Mouse (Mus musculus) left cerebral cortex, adult 11 months (tissue): Measurements from ENCODE around the gene Col1a1.
"Not testable (repeated sequence)": the region's sequence is repeated elsewhere in the genome, so short reads cannot be mapped to it uniquely, and the experiment has no call there.

ENCODE experiments used
- DNase-seq: peaks from one replicate; pipeline ENCODE4 v3.0.0; 2022; ENCODE audit warnings: low spot score

Col1a1 gene

DNA sequence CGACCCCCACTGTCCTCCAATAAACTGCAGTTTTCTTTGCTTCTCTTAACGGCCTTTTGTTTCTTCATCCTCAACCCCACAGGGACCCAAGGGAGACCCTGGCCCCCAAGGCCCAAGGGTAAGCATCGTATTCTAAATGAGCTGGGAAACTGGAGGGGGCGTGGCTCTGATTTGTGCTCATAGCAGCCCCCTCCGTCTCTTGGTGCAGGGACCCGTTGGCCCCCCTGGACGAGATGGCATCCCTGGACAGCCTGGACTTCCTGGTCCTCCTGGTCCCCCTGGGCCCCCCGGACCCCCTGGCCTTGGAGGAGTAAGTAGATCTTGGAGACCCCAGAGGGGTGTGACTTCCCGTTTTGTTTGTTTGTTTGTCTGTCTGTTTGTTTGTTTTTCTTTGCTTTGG lies 2.3 kb downstream of the Col1a1 start:
- DNase-seq = no peak

DNA sequence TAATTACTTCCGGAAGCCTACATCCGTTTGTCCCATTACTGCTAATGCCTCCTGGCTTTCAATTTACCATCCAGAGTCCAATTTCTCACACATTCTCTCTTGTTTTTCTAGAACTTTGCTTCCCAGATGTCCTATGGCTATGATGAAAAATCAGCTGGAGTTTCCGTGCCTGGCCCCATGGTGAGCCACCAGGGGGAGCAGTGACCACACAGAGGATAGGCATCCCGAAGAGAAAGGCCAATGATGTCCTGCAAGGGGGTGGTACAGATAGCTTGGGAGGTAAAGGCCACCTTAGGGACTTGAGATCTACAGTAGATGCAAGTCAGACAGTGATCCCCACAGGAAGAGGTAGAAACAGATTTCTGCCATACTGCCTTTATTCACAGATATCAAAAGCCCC lies 3.3 kb downstream of the Col1a1 start:
- DNase-seq = no peak

DNA sequence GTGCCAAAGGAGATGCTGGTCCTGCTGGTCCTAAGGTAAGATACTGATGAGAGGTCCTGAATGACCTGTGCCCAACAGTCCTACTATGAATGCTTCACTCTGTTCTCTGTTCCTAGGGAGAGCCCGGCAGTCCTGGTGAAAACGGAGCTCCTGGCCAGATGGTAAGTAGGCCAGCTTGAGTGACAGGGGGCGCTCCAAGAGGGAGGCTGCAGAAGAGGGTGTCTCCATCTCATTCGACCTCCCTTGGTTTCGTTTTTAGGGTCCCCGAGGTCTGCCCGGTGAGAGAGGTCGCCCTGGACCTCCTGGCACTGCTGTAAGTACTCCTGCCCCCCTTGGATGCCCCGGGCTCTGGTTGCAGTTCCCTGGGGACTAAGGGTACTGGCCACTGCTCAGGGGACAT lies 5.1 kb downstream of the Col1a1 start:
- no peak for DNase-seq

DNA sequence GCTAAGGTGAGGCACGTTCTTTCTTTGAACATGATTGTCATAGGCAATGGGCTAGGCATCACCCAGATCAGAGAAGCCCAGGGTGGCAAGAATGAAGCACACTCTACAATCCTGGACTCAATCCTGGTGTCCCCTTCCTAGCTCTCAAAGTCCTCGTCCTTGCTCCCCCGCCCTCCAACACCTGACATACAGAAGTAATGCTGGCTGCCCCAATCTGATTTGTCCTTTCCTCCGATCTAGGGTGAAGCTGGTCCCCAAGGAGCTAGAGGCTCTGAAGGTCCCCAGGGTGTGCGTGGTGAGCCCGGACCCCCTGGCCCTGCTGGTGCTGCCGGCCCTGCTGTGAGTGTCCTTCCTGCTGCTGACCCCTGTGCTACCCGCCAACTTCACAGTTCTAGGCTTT lies 5.8 kb downstream of the Col1a1 start:
- DNase-seq = no peak

DNA sequence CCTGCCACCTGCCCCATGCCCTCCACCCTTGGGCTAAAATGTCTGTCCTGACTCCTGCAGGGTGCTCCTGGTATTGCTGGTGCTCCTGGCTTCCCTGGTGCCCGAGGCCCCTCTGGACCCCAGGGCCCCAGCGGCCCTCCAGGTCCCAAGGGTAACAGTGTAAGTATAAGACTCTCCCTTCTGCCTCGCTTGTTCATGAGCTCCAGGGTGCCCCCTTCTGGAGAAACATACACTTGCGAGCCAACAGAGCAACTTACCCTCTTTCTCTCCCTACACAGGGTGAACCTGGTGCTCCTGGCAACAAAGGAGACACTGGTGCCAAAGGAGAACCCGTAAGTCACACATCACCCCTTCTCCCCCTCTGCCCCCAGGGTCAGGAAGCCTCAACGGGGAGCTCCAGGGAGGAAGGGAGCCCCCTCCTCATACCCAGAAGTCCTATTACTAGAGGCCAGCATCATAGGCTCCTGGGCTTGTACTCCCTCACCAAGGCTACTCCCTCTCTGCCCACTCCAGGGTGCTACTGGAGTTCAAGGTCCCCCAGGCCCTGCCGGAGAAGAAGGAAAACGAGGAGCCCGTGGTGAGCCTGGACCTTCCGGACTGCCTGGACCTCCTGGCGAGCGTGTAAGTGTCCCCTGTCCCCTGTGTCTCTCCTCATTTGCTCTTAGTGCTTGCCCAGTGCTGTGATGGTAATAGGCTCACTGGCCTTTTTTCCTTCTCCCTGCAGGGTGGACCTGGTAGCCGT lies 6.4 kb downstream of the Col1a1 start:
- no peak for DNase-seq

DNA sequence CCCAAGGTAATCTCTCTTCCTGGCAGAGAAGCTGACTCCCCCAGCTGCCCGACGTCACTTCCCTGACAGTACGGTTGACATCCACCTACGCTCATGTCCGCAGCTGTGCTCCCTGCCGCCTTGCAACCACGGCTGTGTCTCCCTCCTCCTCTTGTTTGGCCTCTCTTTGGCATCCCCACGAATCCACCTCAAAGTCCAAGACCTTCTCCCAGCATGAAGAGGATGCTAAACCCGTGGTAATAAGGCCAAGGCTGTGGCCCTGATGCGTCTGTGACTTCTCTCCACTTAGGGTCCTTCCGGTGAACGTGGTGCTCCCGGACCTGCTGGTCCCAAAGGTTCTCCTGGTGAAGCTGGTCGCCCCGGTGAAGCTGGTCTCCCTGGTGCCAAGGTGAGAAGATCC lies 7.0 kb downstream of the Col1a1 start:
- no peak for DNase-seq

DNA sequence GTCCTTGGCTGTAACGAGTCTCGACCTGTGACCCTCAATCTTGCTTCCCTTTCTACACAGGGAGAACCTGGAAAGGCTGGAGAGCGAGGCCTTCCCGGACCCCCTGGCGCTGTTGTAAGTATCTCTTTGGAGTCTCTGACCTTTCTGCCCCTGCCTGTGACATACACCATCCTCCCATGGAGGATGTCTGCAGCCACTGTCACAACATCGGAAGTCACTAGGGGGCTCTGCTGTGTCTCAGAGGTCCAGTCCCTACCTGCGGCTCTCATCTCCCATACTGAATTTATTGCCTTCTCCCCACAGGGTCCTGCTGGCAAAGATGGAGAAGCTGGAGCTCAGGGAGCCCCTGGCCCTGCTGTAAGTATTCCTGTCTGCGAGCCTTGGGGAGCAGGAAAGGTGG lies 8.3 kb downstream of the Col1a1 start:
- no peak for DNase-seq

DNA sequence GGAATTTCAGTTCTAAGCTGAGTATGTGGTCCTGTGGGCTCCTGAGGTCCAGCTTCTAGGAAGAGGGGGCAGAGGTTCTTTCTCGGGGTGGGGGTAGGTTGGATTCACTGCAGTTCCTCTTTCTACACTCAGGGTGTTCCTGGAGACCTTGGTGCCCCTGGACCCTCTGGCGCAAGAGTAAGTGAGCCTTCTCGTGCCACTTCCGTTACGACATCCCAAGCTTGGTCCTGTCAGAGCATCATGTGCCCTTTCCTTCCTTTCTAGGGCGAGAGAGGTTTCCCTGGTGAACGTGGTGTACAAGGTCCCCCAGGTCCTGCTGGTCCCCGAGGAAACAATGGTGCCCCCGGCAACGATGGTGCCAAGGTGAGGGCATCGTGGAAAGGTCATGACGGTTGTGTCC lies 9.2 kb downstream of the Col1a1 start:
- DNase-seq = no peak

DNA sequence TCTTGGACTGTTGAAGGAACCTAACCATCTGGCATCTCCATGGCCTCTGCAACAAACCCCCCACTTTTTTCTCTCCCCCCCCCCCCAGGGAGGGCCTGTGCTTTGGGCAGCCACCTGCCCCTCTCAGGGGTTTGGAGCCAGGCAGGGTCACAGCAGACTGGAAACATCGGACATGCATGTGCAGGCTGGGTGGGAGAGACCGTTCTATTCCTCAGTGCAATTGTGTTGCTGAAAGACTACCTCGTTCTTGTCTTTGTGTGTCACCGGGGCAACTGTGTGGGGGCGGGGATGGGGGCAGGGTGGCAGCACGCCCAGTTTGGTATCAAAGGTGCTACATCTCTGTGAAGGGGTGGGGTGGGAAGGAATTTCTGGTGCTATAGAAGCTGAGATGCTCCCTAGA lies 16.1 kb downstream of the Col1a1 start:
- no peak for DNase-seq

DNA sequence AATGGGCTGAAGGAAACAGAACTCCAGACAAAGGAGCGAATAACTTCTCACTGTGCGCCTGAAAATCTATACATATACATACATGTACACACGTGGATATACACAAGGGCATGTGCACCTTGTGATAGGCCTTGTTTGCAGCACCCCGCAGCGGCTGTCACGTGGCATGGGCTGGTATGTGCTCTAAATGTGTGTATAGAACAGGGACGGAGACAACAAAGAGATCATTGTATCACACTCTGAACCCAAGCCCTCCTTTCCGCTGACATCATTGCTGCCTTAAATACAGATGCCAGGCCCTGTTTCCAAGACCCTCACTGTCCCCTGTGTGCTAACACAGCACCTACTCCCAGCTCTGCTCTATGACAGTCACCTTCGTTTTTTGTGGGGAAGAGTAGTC lies 19.1 kb downstream of the Col1a1 start:
- DNase-seq = no peak

DNA sequence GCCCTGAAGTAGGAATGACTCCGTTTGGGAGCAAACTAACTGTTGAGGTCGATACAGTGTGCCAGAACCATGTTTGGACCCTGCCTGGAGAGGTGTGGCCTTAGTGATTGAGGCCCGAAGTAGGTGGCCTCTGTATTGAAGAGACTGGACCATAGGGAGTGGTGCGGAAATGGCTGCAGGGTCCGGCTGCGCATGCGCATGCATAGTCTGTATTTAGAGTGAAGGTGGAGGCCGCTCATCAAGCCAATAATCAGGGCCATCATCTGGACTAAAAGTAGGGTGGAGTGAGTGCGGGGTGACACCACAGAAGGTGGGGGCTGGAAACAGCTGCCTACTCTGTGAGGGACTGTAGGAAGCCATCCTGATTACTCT lies 21.7 kb downstream of the Col1a1 start:
- no peak for DNase-seq

DNA sequence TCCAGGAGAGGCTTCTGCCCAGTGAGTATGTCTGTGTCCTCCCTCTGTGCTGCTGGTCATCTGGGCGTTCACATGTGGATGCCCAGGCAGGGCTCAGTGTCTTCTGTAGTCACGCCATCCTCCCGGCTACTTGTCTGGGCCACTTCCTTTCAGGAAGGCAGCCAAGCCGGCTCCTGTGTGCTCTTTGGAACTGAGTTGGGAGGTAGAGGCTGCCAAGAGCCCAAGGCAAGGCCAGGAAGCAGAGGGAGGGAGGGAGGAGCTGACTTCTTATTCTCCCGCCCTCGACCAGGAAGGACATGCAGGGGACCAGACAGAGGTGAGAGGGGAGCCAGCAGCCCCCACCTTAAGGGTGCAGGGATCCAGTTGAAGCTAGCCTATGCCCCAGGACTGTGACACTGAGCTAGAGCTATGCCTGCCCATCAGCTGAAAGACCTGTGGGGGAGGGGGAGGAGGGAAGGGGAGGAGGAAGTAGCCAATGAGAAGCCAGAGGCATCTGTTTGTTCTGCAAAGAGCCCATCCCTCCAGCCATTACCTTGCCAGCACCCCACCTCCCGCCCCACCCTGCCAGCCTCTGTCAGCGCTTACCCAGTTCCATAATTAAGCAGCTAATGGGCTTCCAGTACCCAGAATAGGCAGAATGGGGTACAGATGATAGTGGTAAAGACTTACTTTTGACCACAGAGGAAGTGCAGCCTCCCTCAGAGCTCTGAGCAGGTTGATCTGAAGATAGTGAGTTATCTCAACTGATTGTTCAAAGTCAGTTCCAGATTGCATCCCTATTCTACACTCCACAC lies 22.2 kb downstream of the Col1a1 start:
- DNase-seq = no peak

DNA sequence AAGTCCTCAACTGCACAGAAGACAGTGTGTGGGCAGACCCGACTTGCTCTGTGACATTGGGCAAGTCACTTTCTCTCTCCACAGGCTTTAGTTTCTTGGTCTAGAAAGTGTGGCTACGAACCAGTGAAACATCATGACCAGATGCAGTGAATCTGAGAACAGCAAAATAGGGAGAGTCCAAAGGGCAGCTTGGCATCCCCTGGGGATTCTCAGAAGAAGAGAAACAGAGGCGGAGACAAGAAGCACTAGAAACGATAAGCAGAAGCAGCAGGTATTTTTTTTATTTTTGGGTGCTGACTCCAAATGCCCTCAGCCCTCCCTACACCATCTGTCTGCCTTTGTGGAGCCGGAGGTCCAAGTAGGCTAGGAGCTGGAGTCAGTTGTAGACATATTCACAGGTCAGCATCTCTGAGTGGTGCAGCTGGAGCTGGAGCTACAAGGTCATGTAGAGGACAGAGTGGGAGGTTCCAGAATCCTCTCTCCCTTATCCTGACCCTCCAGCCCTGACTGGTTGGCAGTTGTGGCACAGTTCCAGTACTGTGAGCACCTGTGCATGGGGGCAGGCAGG lies 26.6 kb downstream of the Col1a1 start:
- DNase-seq = no peak

DNA sequence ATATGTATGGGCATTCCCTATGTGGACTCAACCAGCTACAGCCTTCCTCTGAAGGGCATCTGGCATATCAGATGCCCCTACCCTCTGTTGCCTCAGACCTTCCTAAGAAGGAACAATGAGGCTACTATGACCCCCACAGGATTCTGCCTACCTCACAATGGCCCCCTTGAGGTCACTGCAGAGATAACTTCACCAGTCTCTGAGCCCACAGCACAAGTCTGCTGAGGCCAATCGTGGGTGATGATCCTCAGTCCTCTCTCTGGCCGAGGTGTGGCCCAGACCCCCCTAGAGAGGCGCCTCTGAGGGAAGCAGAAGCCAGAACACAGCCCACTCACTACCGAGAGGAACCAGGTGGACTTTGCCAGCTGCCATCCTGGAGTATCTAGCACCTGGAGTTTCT lies 31.4 kb downstream of the Col1a1 start, which contains the start of gene Hils1:
TSS of gene Hils1 (plus strand) at position 175 of the 400 bp plus-strand sequence.
- no peak for DNase-seq

DNA sequence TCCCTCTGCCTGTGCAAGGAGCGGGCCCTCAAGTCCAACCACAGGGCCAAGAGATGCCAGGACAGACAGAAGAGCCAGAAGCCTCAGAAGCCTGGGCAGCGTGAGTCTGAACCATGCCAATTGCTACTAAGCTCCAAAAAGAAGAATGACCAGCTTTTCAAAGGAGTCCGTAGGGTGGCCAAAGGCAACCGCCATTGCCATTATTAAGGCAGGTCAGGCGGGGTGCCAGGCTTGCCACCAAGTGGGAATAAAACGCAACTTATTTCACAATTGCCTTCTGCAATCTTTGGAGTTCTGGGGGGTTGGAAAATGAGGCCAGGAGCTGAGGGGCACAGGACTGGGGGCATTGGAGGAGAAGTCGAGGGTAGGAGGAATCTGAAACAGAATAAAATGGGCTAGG lies 32.2 kb downstream of the Col1a1 start:
- no peak for DNase-seq

DNA sequence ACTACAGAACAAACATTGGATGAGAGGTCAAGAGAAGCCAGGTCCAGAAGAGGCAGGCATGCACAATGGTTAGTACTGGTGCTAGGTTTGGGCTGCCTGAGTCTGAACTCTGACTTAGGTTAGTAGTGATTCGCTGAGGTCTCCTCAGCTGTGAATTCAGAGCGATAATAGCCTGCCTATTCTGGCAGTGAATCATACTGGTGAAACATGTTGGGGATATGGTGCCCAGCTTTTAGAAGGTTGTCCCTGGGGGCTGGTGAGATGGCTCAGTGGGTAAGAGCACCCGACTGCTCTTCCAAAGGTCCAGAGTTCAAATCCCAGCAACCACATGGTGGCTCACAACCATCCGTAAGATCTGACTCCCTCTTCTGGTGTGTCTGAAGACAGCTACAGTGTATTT lies 33.7 kb downstream of the Col1a1 start:
- DNase-seq = not testable (repeated sequence)

DNA sequence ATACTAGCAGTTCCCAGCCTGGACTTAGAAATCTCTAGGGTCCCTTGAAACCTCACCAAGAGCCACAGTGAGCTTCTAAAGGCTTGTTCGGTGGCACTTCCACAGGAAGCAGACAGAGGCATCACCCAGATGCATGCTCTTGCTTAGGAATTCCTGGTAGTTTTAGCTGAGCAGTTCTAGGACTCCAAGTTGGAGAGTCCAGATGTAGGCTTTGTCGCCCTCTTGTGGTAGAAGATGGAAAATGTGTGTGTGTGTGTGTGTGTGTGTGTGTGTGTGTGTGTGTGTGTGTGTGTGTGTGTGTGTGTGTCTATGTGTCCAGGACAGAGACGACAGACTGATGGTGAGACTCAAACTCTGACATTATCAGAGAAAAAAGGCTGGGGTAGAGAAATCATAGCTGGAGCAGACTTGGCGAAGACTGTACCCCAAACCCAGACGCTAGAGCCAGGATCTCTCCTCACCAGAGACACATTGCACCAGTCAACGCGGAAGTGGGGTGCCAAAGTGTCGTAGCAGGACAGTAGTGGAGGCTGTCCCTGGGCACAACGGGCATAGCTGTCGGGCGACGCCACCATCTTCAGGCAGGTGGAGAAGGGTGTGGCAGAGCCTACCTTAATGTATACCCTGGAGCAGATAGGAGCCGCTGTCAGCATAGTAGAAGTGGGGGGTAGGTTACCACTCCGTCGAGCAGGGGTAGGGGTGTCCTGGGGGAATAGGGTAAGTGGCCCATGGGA lies 34.4 kb downstream of the Col1a1 start:
- DNase-seq = no peak

DNA sequence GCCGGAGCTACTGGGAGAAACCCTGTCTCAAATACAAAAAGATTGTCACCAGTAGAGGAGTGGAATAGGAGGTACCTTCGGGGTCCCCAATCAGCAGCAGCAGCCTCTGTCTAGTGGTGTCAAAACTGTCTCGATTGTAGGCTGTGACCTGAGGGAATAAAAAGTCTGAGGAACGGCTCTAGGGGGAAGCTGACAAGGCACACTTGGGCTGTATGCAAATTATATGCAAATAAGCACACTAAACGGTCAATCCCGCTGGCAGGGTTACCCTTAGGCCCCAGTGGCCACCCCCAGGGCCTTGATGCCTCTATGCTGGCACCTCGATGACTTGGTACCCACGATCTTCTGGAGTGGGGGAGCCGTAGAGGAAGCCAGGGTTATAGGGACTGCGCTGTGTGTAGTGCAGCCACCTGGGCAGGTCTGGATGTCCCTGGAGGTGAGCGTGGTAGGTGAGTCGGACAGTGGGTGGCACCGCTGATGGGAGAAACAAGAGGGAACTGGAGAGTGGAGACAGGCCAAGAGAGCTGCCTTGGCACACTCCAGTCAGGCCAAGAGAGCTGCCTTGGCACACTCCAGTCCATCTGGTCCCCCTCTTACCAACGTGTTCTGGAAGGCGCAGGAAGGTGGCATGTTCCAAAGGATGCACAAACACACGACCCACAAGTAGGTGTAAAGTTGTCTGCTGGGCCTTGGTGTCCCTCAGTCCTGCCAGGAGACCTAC lies 36.0 kb downstream of the Col1a1 start:
- no peak for DNase-seq

DNA sequence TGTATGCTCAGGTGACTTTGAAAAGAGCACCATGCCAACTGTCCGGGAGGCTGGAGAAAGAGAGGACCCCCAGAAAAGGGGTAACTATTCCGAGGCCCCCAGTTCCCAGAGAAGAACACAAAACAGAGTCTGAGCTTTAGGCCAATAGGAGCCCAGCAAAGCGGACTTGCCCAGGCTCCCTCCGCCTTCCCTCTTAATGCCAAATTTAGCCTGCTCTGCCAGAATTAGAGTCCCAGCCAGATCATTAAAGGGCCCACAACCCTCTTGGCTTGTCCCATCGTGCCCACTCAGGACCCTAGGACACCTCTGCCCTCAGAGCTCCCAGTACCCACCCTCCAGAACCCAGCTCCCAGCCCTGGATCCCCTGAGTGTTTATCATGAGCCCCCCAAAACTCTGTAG lies 36.9 kb downstream of the Col1a1 start:
- no peak for DNase-seq

DNA sequence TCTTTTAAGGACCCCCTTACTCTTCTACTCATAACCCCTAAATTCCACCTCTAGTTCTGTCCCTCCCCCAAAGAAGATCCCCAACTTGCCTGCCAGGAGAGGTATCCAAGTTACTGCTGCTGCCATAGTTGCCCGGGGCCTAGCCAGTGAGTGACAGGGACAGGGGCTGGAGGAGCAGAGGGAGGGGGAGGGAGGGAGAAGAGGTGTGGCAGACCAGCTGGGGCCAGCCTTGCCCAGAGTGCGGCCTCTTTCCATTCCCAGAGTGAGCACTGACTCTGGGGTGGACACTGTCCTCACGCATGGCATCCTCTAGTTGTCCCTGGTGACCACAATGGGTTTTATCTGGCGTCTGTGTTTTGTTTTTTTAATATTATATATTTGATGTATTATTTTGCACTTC lies 37.3 kb downstream of the Col1a1 start:
- no peak for DNase-seq

DNA sequence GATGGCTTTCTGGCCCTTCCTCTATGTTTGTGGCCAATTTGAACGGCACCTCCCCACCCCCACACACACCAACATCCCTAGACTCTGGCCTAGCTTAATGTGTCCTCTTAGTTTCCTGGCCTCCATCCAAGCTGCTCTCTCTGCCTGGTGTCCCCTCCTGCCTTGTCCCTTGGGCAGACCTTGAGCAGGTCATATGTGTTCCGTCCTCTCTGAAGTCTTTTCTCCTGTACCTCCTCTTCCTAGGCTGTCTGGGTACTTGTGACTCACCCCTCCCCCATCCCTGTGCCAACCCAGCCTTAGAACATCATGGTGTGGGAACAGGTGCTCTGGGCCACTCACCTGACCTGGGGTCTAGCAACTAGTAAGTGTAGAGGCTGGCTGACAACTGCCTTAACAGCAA lies 38.9 kb downstream of the Col1a1 start:
- DNase-seq = no peak

DNA sequence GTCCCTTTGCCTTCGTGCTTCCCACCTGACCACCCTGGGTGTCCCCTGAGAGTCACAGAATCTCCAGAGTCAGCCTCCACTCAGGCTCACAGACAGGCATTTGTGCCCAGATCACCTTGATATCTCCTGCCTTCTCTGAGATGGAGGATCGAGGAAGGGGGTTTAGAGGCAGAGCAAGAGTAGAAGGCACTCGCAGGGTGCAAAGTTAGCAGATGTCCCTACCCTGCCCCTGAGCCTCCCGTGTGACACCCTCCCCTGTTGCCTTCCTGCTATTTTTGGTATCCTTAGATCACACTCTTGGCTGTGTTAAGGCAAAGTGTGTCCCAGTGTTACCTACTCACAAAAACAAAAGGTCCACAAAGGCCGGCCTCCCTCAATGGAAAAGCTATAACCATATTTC lies 40.2 kb downstream of the Col1a1 start, which contains the start of gene Sgca:
TSS of gene Sgca (minus strand) at position 129 of the 400 bp plus-strand sequence.
- no peak for DNase-seq
